Mouse (Mus musculus) intestine, embryonic 15.5 days (tissue): ENCODE results near the gene Akap13. TPM values are rescaled to one million over a fixed set of nuclear protein-coding genes. Genes with fewer than 3 reads are reported as not detected.
A peak's percentile ranks its signal among the peaks of the same experiment; 100 is the strongest.

ENCODE experiments used
- ATAC-seq: fragments of 200-750 bp; cut with Nextera tagmentation; 2 replicates; pipeline ENCODE4 v1.8.0; 2017; ENCODE audit warnings: moderate TSS enrichment, moderate library complexity
- H3K27ac ChIP-seq: fragments of 300-500 bp; sonication (generic); 2 replicates; pipeline ENCODE4 v1.5.1; 2015; ENCODE audit warnings: mild to moderate bottlenecking, inconsistent platforms
- H3K27me3 ChIP-seq: fragments of 300-500 bp; sonication (generic); replicated peaks from 2 replicates; pipeline ENCODE4 v1.6.1; 2015; ENCODE audit warnings: inconsistent platforms
- H3K36me3 ChIP-seq: fragments of 300-500 bp; sonication (generic); 2 replicates; pipeline ENCODE4 v1.6.1; 2015; ENCODE audit warnings: inconsistent platforms
- H3K4me1 ChIP-seq: fragments of 300-500 bp; sonication (generic); replicated peaks from 2 replicates; pipeline ENCODE4 v1.6.1; 2015; ENCODE audit warnings: inconsistent platforms
- H3K4me2 ChIP-seq: fragments of 300-500 bp; sonication (generic); replicated peaks from 2 replicates; pipeline ENCODE4 v1.6.1; 2015; ENCODE audit warnings: mild to moderate bottlenecking, inconsistent platforms
- H3K4me3 ChIP-seq: fragments of 300-500 bp; sonication (generic); replicated peaks from 2 replicates; pipeline ENCODE4 v1.5.1; 2015; ENCODE audit warnings: inconsistent platforms
- H3K9ac ChIP-seq: fragments of 300-500 bp; sonication (generic); 2 replicates; pipeline ENCODE4 v1.6.1; 2015; ENCODE audit warnings: inconsistent platforms
- H3K9me3 ChIP-seq: fragments of 300-500 bp; sonication (generic); 2 replicates; pipeline ENCODE4 v1.6.1; 2016; ENCODE audit warnings: inconsistent platforms
- WGBS: fragments of 180-500 bp; shearing (Covaris S2); methylation state at CpG from one replicate; pipeline ENCODE4 v1.1.7; 2015; 5-methylcytosine and 5-hydroxymethylcytosine counted together
- polyA plus RNA-seq: library from polyadenylated mRNA; unstranded; fragments of >200 nt; fragmentation: Nextera tagmentation; extraction: Ambion mirVana; gene quantifications from 2 replicates; pipeline ENCODE4 v1.2.1, GENCODE M21; 2015

The Akap13 gene
- polyA plus RNA-seq, 1 experiment from 2014 or later: 31.2 TPM

DNA sequence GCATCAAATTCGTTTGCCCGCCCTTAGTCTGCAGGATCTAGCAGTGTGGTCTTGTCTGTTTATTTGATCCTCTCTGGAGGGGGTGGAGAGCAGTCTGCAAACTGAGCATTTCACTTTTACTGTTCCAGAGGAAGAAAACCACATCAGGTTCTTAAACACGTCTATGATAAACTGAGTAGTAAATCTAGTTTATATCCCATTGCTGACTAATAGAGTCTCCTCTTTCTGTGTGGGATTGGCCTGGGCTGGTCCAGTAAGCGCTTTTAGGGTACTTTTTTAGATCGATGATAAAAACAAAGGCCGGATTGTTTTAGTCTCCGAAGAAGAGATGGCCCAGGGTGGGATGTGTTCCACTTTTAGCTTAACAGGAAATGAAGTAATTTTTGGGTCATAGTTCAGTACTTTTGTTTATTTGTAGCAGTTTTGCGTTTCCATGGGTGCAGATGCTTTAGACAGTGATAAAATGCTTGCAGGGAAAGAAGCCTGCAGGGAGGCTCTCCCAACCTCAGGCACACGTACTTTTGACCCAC, 119.9 kb downstream of the Akap13 start:
- Histone ChIP-seq H3K4me3 (no peak overlapping the region), H3K4me1 (peaks cover 11% of the 10 kb centered on the region; the same call in 1 of the 2 replicates), H3K27ac (peak overlapping the region; percentile 64), H3K27me3 (no peaks in the 10 kb centered on the region), H3K4me2 (peak overlapping the region; percentile 14), H3K9ac (no peak overlapping the region), H3K36me3 (peaks cover 4% of the 10 kb centered on the region; the same call in 1 of the 2 replicates), H3K9me3 (no peaks in the 10 kb centered on the region)
- WGBS: 8% methylated on average over 9 of the region's 9 CpGs
- peak; percentile 83 for ATAC-seq

DNA sequence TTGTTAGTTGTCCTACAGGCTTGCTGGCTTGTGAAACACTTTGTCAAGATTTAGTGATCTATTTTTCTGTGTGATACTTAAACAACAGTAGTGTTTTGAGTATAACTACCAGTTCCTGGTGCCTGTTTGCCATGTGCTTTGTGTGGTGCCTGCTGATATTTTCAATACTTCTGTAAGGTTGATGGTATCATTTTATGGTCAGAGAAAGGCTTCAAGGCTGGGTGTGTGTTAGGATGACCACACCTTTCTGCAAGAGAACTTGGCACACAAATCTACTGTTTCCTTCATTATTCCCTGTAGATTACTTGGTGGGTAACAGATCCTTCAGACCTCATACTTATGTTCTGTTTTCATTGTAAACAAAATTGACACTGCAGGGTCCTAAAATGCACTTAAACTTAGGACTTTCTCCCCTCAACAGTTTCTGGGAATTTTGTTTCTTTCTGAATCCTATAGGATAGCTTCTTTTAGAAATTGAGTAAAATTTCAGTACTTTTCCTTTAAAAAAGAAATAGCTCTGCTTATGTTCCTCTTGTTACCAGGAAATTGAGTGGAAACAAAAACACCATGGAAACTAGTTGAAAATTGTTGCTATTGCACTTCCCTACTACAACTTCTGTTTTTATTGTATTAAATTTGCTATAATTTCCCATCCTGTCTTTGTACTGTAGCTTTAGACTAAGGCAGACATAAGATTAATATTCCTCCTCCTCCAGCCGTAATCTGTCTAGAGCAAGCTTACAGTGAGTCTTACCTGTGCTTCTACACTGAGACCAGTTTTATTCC, 120.7 kb downstream of the Akap13 start:
- Histone ChIP-seq H3K4me1 (peaks cover 11% of the 10 kb centered on the region; the same call in 1 of the 2 replicates), H3K9me3 (no peaks in the 10 kb centered on the region), H3K4me3 (no peak overlapping the region), H3K4me2 (0 out of 2 replicates have a peak overlapping the region, but pooled peaks have one; percentile 14), H3K36me3 (peaks cover 4% of the 10 kb centered on the region; the same call in 1 of the 2 replicates), H3K27ac (peak overlapping the region; percentile 64), H3K9ac (no peak overlapping the region), H3K27me3 (no peaks in the 10 kb centered on the region)
- ATAC-seq: no peak
- WGBS: 75% methylated on average over 1 of the region's 1 CpGs

DNA sequence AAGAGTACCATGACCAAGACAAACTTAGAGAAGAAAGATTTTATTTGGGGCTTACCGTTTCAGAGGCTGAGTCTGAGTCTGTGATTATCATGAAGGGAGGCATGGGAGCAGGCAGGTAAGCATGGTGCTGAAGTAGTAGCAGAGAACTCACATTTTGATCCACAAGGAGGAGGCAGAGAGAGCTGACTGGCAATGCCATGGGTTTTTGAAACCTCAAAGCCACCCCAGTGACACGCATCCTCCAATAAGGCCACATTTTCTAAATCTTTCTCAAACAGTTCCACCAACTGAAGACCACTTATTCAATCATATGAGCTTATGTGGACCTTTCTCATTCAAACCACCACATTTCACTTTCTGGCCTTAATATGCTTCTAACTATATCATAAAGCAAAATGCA, 121.5 kb downstream of the Akap13 start:
- Histone ChIP-seq H3K9ac (no peak overlapping the region), H3K27ac (no peak overlapping the region; the same call in 1 of the 2 replicates), H3K4me3 (no peak overlapping the region), H3K36me3 (0 out of 2 replicates have a peak, but pooled peaks cover 4% of the 10 kb centered on the region), H3K27me3 (no peaks in the 10 kb centered on the region), H3K9me3 (no peaks in the 10 kb centered on the region), H3K4me1 (peaks cover 11% of the 10 kb centered on the region; the same call in 1 of the 2 replicates), H3K4me2 (no peak overlapping the region)
- WGBS: 95% methylated on average over 2 of the region's 2 CpGs
- no peak for ATAC-seq

GRCm38 (mm10) chr7:75577353-75577752, 122.0 kb downstream of the Akap13 start:
- Histone ChIP-seq H3K27me3 (no peaks in the 10 kb centered on the region), H3K36me3 (0 out of 2 replicates have a peak, but pooled peaks cover 4% of the 10 kb centered on the region), H3K9me3 (no peaks in the 10 kb centered on the region), H3K4me1 (peaks cover 11% of the 10 kb centered on the region; the same call in 1 of the 2 replicates), H3K4me2 (no peak overlapping the region), H3K4me3 (no peak overlapping the region), H3K9ac (no peak overlapping the region), H3K27ac (no peak overlapping the region; the same call in 1 of the 2 replicates)
- ATAC-seq: no peak
- 72% methylated on average over 6 of the region's 6 CpGs for WGBS

GRCm38 (mm10) chr7:75578647-75579046, 123.3 kb downstream of the Akap13 start:
- no peaks in the 10 kb centered on the region for H3K27me3 ChIP-seq
- no peak overlapping the region for H3K4me3 ChIP-seq
- no peak overlapping the region for H3K27ac ChIP-seq
- no peak overlapping the region for H3K4me2 ChIP-seq
- peaks cover 11% of the 10 kb centered on the region; the same call in 1 of the 2 replicates for H3K4me1 ChIP-seq
- ATAC-seq: no peak
- 89% methylated on average over 4 of the region's 4 CpGs for WGBS
- H3K9ac ChIP-seq: no peak overlapping the region
- 0 out of 2 replicates have a peak, but pooled peaks cover 4% of the 10 kb centered on the region for H3K36me3 ChIP-seq
- H3K9me3 ChIP-seq: no peaks in the 10 kb centered on the region

- Histone ChIP-seq H3K36me3 (peaks cover 7% of the 10 kb centered on the region; the same call in 1 of the 2 replicates), H3K27ac (no peak overlapping the region), H3K4me1 (no peaks in the 10 kb centered on the region), H3K27me3 (no peaks in the 10 kb centered on the region), H3K4me2 (no peak overlapping the region), H3K9me3 (no peaks in the 10 kb centered on the region), H3K4me3 (no peak overlapping the region), H3K9ac (no peak overlapping the region)
- ATAC-seq: no peak
- WGBS: 69% methylated on average over 4 of the region's 4 CpGs
Measured at GRCm38 (mm10) chr7:75582091-75582490, 126.8 kb downstream of the Akap13 start.

DNA sequence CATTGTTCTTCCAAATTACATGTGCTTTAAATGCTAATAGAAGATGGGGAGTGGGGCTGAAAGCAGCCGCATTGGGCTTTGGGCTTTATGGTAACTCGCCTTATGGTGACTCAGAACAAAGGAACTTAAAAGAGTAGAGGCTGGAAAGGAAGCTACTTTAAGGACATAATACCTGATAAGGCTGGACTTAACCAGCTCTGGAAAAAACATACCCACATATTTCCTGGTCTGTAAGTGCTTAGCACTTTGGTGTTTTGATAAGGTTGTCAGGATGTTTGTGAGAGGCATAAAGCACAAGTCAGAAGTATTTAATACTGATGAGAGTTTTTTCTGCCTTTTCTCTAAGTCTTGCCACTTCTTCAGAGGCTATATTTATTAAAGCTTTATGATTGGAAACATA, 128.8 kb downstream of the Akap13 start:
- 56% methylated on average over 2 of the region's 2 CpGs for WGBS
- Histone ChIP-seq H3K9ac (no peak overlapping the region), H3K27ac (no peak overlapping the region)

DNA sequence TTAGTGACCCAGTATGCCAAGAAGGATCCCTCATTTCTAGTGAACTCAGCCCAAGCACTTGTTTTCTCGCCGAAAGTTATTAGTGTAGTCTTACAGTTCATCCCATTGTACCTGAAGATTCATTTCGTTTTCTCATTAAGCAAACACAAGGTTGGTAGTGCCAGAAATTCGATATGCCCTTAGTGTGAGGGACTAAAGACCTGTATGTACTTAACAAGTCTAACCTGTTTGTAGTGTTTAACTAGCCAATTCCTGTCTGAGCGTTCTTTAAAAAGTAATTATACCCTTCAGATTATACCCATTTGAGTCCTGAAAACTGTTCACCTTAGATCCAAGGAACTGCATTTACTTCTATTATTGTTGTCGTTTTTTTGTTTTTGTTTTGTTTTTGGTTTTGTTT, 130.1 kb downstream of the Akap13 start:
- no peak for ATAC-seq
- WGBS: 72% methylated on average over 6 of the region's 6 CpGs
- H3K27ac ChIP-seq: no peak overlapping the region
- no peaks in the 10 kb centered on the region for H3K4me1 ChIP-seq
- H3K27me3 ChIP-seq: no peaks in the 10 kb centered on the region
- H3K9ac ChIP-seq: no peak overlapping the region
- H3K36me3 ChIP-seq: peaks cover 5% of the 10 kb centered on the region; the same call in 1 of the 2 replicates
- no peak overlapping the region for H3K4me2 ChIP-seq
- no peak overlapping the region for H3K4me3 ChIP-seq
- H3K9me3 ChIP-seq: no peaks in the 10 kb centered on the region

More for the DNA sequence above, 128.8 kb downstream of the Akap13 start:
- H3K27me3 ChIP-seq: no peaks in the 10 kb centered on the region
- no peak for ATAC-seq
- H3K4me2 ChIP-seq: no peak overlapping the region
- H3K36me3 ChIP-seq: peaks cover 9% of the 10 kb centered on the region; the same call in 1 of the 2 replicates
- no peaks in the 10 kb centered on the region for H3K9me3 ChIP-seq
- H3K4me3 ChIP-seq: no peak overlapping the region
- no peaks in the 10 kb centered on the region for H3K4me1 ChIP-seq

DNA sequence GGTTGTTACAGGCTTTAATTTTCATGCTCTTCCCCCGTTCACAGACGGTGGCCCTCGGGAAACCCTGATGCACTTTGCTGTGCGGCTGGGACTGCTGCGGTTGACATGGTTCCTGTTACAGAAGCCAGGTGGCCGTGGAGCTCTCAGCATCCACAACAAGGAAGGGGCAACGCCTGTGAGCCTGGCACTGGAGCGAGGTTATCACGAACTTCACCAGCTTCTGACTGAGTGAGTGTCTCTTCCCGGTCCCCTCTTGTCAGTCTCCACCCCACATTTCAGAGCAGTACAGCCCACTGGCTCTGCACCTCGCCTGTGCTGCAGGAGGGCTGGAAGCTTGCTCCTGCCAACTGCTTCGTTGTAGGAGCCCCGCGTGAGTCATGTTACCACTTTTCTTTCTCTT, 130.8 kb downstream of the Akap13 start:
- Histone ChIP-seq H3K9me3 (no peaks in the 10 kb centered on the region), H3K4me3 (no peak overlapping the region), H3K9ac (no peak overlapping the region; the same call in 1 of the 2 replicates), H3K4me1 (no peaks in the 10 kb centered on the region), H3K27ac (no peak overlapping the region), H3K27me3 (no peaks in the 10 kb centered on the region), H3K4me2 (no peak overlapping the region), H3K36me3 (peaks cover 5% of the 10 kb centered on the region; the same call in 1 of the 2 replicates)
- WGBS: 63% methylated on average over 14 of the region's 14 CpGs
- ATAC-seq: peak; percentile 58

- ATAC-seq: no peak
- H3K27me3 ChIP-seq: no peaks in the 10 kb centered on the region
- no peak overlapping the region for H3K4me2 ChIP-seq
- H3K9ac ChIP-seq: no peak overlapping the region
- no peak overlapping the region for H3K27ac ChIP-seq
- no peak overlapping the region for H3K4me3 ChIP-seq
- no peaks in the 10 kb centered on the region for H3K9me3 ChIP-seq
- H3K4me1 ChIP-seq: no peaks in the 10 kb centered on the region
- peaks cover 5% of the 10 kb centered on the region; the same call in 1 of the 2 replicates for H3K36me3 ChIP-seq
- WGBS: 86% methylated on average over 5 of the region's 5 CpGs
Measured at GRCm38 (mm10) chr7:75587727-75588126, 132.4 kb downstream of the Akap13 start.

DNA sequence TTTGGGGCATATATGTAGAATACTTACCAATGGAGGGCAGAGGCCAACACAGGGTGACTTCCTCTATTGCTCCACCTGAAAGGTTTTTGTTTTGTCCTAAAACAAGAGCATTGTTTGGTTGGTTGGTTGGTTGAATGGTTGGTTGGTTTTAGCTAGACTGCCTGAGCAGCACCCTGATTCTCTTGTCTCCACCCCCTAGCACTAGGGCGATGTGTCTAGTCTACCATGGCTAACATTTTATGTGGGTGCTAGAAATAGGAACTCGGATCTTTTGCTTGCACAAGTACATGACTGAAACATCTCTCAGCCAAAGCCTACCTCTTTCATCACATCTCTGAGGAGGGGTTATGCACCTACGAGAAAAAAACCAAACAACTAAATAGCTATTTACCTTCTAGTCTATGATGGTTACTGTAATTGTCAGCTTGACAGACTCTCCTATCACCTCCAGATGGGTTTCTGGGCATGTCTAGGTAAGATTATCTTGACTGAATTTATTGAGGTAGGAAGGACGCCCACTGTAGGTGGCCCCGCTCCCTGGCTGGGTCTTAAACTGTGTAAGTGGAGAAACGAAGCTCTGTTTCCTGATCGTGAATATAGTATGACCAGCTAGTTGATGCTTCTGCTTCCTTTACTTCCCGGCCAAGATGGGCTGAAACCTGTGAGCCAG, 134.1 kb downstream of the Akap13 start:
- no peak for ATAC-seq
- H3K27ac ChIP-seq: no peak overlapping the region
- H3K4me3 ChIP-seq: no peak overlapping the region
- H3K4me2 ChIP-seq: no peak overlapping the region
- H3K9me3 ChIP-seq: no peaks in the 10 kb centered on the region
- H3K4me1 ChIP-seq: no peaks in the 10 kb centered on the region
- H3K36me3 ChIP-seq: peaks cover 5% of the 10 kb centered on the region; the same call in 1 of the 2 replicates
- 93% methylated on average over 8 of the region's 8 CpGs for WGBS
- no peaks in the 10 kb centered on the region for H3K27me3 ChIP-seq
- no peak overlapping the region for H3K9ac ChIP-seq

GRCm38 (mm10) chr7:75591961-75592360, 136.6 kb downstream of the Akap13 start:
- H3K4me2 ChIP-seq: no peak overlapping the region
- WGBS: 62% methylated on average over 1 of the region's 1 CpGs
- ATAC-seq: no peak
- H3K4me1 ChIP-seq: no peaks in the 10 kb centered on the region
- no peaks in the 10 kb centered on the region for H3K9me3 ChIP-seq
- H3K36me3 ChIP-seq: 0 out of 2 replicates have a peak, but pooled peaks cover 3% of the 10 kb centered on the region
- no peak overlapping the region for H3K9ac ChIP-seq
- no peaks in the 10 kb centered on the region for H3K27me3 ChIP-seq
- no peak overlapping the region for H3K27ac ChIP-seq
- no peak overlapping the region for H3K4me3 ChIP-seq
